ENCODE assay signal across 23 mouse cellular contexts in the genomic region with DNA sequence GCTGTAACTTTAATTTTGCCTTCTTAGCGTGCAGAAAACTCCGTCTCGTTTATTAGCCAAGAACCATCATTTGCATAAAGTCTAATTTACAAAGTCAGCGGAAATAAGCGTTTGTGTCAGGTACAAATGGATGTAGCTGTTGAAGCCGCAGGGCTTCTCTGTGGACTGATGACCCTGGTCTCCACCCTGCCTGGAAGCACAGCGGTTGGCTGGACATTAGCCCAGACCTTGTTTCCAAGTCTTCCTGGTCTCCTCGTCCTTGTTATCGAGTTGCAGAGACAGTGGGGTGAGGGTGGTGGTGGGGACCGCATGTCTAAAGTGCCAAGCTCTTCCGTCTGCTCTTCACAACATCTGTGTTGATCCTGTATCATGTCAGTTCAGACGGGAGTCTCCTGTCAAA.
DNase-seq lines count a peak whose midpoint lies in the region; ATAC-seq lines count a peak whose summit lies in the region.
"Had no signal": no experiment of that assay in that cellular context is flagged by ENCODE, and none has a peak within 500 bp of the region (broad histone marks: within the 10 kb centered on the region; RNA-seq: fewer than 3 reads in every experiment).

No protein-coding gene starts in this region.

- H3K36me3 ChIP-seq in kidney, embryonic 16.5 days (ENCODE audit: insufficient read depth, low read length), result 0 out of 2 replicates have a peak, but pooled peaks cover 3% of the 10 kb centered on the region
- H3K36me3 ChIP-seq: embryonic facial prominence, embryonic 12.5 days; heart, embryonic 10.5 days; hindbrain, embryonic 13.5 days; liver, embryonic 12.5 days; midbrain, embryonic 10.5 days had no signal

- no peak overlapping the region for H3K27ac ChIP-seq in kidney, embryonic 16.5 days (ENCODE audit: low read length)
- H3K27ac ChIP-seq: embryonic facial prominence, embryonic 12.5 days; heart, embryonic 10.5 days; hindbrain, embryonic 13.5 days; left cerebral cortex, adult 2 months; liver, embryonic 12.5 days; midbrain, embryonic 10.5 days had no signal

- H3K4me2 ChIP-seq in kidney, embryonic 16.5 days (replicated peaks; ENCODE audit: low read depth, low read length), result no peak overlapping the region
- H3K4me2 ChIP-seq: embryonic facial prominence, embryonic 12.5 days; hindbrain, embryonic 13.5 days; liver, embryonic 12.5 days had no signal

- WGBS in kidney, embryonic 16.5 days, result 74% methylated on average over 12 of the region's 12 CpGs

- H3K9me3 ChIP-seq in kidney, embryonic 16.5 days (ENCODE audit: low read length), result no peaks in the 10 kb centered on the region
- H3K9me3 ChIP-seq: embryonic facial prominence, embryonic 12.5 days; heart, embryonic 10.5 days; hindbrain, embryonic 13.5 days; liver, embryonic 12.5 days; midbrain, embryonic 10.5 days had no signal

- ATAC-seq in kidney, embryonic 16.5 days (ENCODE audit: low FRiP score, low TSS enrichment), result no peak
- ATAC-seq: forebrain, embryonic 14.5 days; intestine, embryonic 16.5 days; liver, embryonic 12.5 days; liver, postnatal 0 days; midbrain, embryonic 16.5 days had no signal

- H3K4me3 ChIP-seq in kidney, embryonic 16.5 days (ENCODE audit: low read length), result no peak overlapping the region
- H3K4me3 ChIP-seq: embryonic facial prominence, embryonic 12.5 days; heart, embryonic 10.5 days; hindbrain, embryonic 13.5 days; left cerebral cortex, adult 2 months; liver, embryonic 12.5 days; midbrain, embryonic 10.5 days had no signal

- H3K9ac ChIP-seq in kidney, embryonic 16.5 days (replicated peaks; ENCODE audit: low read length), result no peak overlapping the region
- H3K9ac ChIP-seq: embryonic facial prominence, embryonic 12.5 days; hindbrain, embryonic 13.5 days; liver, embryonic 12.5 days; liver, postnatal 0 days had no signal

- peaks cover 18% of the 10 kb centered on the region for H3K4me1 ChIP-seq in kidney, embryonic 16.5 days (ENCODE audit: insufficient read depth, low read length)
- H3K4me1 ChIP-seq: liver, embryonic 12.5 days had no signal

- DNase-seq in kidney, adult 11 months, result peak; percentile 83
- peak; percentile 30 for DNase-seq in lung, postnatal 14 days
- no peak for DNase-seq in lung, postnatal 4 days
- peak; percentile 82 for DNase-seq in kidney, adult 9 months
- DNase-seq in yolk sac, embryonic 10.5 days (ENCODE audit: low spot score), result peak; percentile 37
- no peak for DNase-seq in right cerebral cortex, postnatal 14 days
- DNase-seq: adrenal gland, postnatal 25 days; embryo, embryonic 11 days; gastrocnemius, postnatal 25 days; heart, adult 11 months; heart, postnatal 4 days; liver, postnatal 0 days; thymus, postnatal 4 days had no signal

- H3K27me3 ChIP-seq in kidney, embryonic 16.5 days (ENCODE audit: insufficient read depth, low read length), result no peaks in the 10 kb centered on the region
- H3K27me3 ChIP-seq: embryonic facial prominence, embryonic 12.5 days; liver, embryonic 12.5 days had no signal

Comparison
In these comparisons a context has a peak if more than half of its experiments do, and no peak if none do; other contexts are left out.
1. DNase-seq: peak in kidney, adult 11 months (single experiment), lung, postnatal 14 days (single experiment), kidney, adult 9 months (single experiment) and yolk sac, embryonic 10.5 days (single experiment); none in lung, postnatal 4 days (0 of 2) and right cerebral cortex, postnatal 14 days (single experiment).